Mouse (Mus musculus): Measurements from ENCODE around the gene Myo18b. TPM values are rescaled to one million over a fixed set of nuclear protein-coding genes. Genes with fewer than 3 reads are reported as not detected.

The Myo18b gene
- polyA plus RNA-seq, 1 experiment from 2014 or later, result 17.1 TPM

- Histone ChIP-seq H3K27me3 (replicated peaks) (peaks cover 5% of the 10 kb centered on the region; the same call in 1 of the 2 replicates), H3K4me1 (no peaks in the 10 kb centered on the region), H3K27ac (replicated peaks) (no peak overlapping the region), H3K4me3 (no peak overlapping the region), H3K4me2 (no peak overlapping the region), H3K36me3 (peaks cover 70% of the 10 kb centered on the region), H3K9me3 (0 out of 2 replicates have a peak, but pooled peaks cover 4% of the 10 kb centered on the region), H3K9ac (no peak overlapping the region)
- no peak for ATAC-seq (ENCODE audit: extremely low read depth, insufficient number of reproducible peaks, low FRiP score, low TSS enrichment)
- 88% methylated on average over 11 of the region's 11 CpGs for WGBS
These were observed 151.6 kb downstream of the Myo18b start for GRCm38 (mm10) chr5:112744571-112744970.

- Histone ChIP-seq H3K9ac (no peak overlapping the region), H3K9me3 (0 out of 2 replicates have a peak, but pooled peaks cover 4% of the 10 kb centered on the region), H3K4me3 (no peak overlapping the region), H3K4me2 (no peak overlapping the region), H3K27ac (replicated peaks) (no peak overlapping the region), H3K27me3 (replicated peaks) (peaks cover 5% of the 10 kb centered on the region; the same call in 1 of the 2 replicates), H3K4me1 (no peaks in the 10 kb centered on the region), H3K36me3 (peaks cover 73% of the 10 kb centered on the region)
- 69% methylated on average over 9 of the region's 9 CpGs for WGBS
- peak; percentile 33; the same call in 1 of the 2 replicates for ATAC-seq (ENCODE audit: extremely low read depth, insufficient number of reproducible peaks, low FRiP score, low TSS enrichment)
These were observed 153.0 kb downstream of the Myo18b start for GRCm38 (mm10) chr5:112743121-112743520.

GRCm38 (mm10) chr5:112740651-112741050 lies 155.5 kb downstream of the Myo18b start:
- Histone ChIP-seq H3K9ac (no peak overlapping the region), H3K36me3 (peaks cover 70% of the 10 kb centered on the region), H3K4me1 (no peaks in the 10 kb centered on the region), H3K4me3 (no peak overlapping the region), H3K27me3 (replicated peaks) (no peaks in the 10 kb centered on the region), H3K27ac (replicated peaks) (no peak overlapping the region), H3K4me2 (no peak overlapping the region), H3K9me3 (no peaks in the 10 kb centered on the region)
- WGBS, result 81% methylated on average over 12 of the region's 12 CpGs
- no peak for ATAC-seq (ENCODE audit: extremely low read depth, insufficient number of reproducible peaks, low FRiP score, low TSS enrichment)

- Histone ChIP-seq H3K4me2 (no peak overlapping the region), H3K27ac (replicated peaks) (no peak overlapping the region), H3K4me3 (no peak overlapping the region), H3K36me3 (peaks cover 63% of the 10 kb centered on the region), H3K27me3 (replicated peaks) (no peaks in the 10 kb centered on the region), H3K9ac (no peak overlapping the region), H3K4me1 (no peaks in the 10 kb centered on the region), H3K9me3 (peaks cover 4% of the 10 kb centered on the region; the same call in 1 of the 2 replicates)
- 68% methylated on average over 5 of the region's 5 CpGs for WGBS
- no peak for ATAC-seq (ENCODE audit: extremely low read depth, insufficient number of reproducible peaks, low FRiP score, low TSS enrichment)
These were observed 161.1 kb downstream of the Myo18b start for GRCm38 (mm10) chr5:112735040-112735439.

GRCm38 (mm10) chr5:112730604-112731003 lies 165.6 kb downstream of the Myo18b start:
- 28% methylated on average over 10 of the region's 10 CpGs for WGBS
- H3K36me3 ChIP-seq, result peaks cover 62% of the 10 kb centered on the region
- 0 out of 2 replicates have a peak, but pooled peaks cover 2% of the 10 kb centered on the region for H3K4me1 ChIP-seq

GRCm38 (mm10) chr5:112728432-112728831 lies 167.7 kb downstream of the Myo18b start:
- WGBS, result 81% methylated on average over 6 of the region's 6 CpGs
- H3K27ac ChIP-seq (replicated peaks), result no peak overlapping the region
- no peak overlapping the region for H3K9ac ChIP-seq
- H3K4me1 ChIP-seq, result 0 out of 2 replicates have a peak, but pooled peaks cover 2% of the 10 kb centered on the region
- no peak overlapping the region for H3K4me3 ChIP-seq
- H3K4me2 ChIP-seq, result no peak overlapping the region
- H3K36me3 ChIP-seq, result peaks cover 49% of the 10 kb centered on the region
- no peak for ATAC-seq (ENCODE audit: extremely low read depth, insufficient number of reproducible peaks, low FRiP score, low TSS enrichment)
- H3K9me3 ChIP-seq, result peaks cover 4% of the 10 kb centered on the region; the same call in 1 of the 2 replicates
- no peaks in the 10 kb centered on the region for H3K27me3 ChIP-seq (replicated peaks)

More at GRCm38 (mm10) chr5:112730604-112731003, 165.6 kb downstream of the Myo18b start:
- no peak overlapping the region for H3K27ac ChIP-seq (replicated peaks)
- H3K9ac ChIP-seq, result no peak overlapping the region
- no peak overlapping the region for H3K4me3 ChIP-seq
- no peak for ATAC-seq (ENCODE audit: extremely low read depth, insufficient number of reproducible peaks, low FRiP score, low TSS enrichment)
- no peaks in the 10 kb centered on the region for H3K27me3 ChIP-seq (replicated peaks)
- peaks cover 4% of the 10 kb centered on the region; the same call in 1 of the 2 replicates for H3K9me3 ChIP-seq
- H3K4me2 ChIP-seq, result no peak overlapping the region

- H3K36me3 ChIP-seq, result peaks cover 81% of the 10 kb centered on the region
These were observed 177.4 kb downstream of the Myo18b start for GRCm38 (mm10) chr5:112718655-112719306.

GRCm38 (mm10) chr5:112714679-112715446 lies 181.3 kb downstream of the Myo18b start:
- ATAC-seq (ENCODE audit: extremely low read depth, insufficient number of reproducible peaks, low FRiP score, low TSS enrichment), result no peak
- peaks cover 16% of the 10 kb centered on the region for H3K4me1 ChIP-seq
- H3K27ac ChIP-seq (replicated peaks), result no peak overlapping the region
- 0 out of 2 replicates have a peak, but pooled peaks cover 3% of the 10 kb centered on the region for H3K9me3 ChIP-seq
- H3K36me3 ChIP-seq, result peaks cover 73% of the 10 kb centered on the region
- H3K9ac ChIP-seq, result no peak overlapping the region
- no peak overlapping the region for H3K4me2 ChIP-seq
- H3K27me3 ChIP-seq (replicated peaks), result no peaks in the 10 kb centered on the region
- 57% methylated on average over 8 of the region's 8 CpGs for WGBS
- H3K4me3 ChIP-seq, result no peak overlapping the region

More at GRCm38 (mm10) chr5:112718655-112719306, 177.4 kb downstream of the Myo18b start:
- Histone ChIP-seq H3K9ac (no peak overlapping the region), H3K4me3 (no peak overlapping the region), H3K4me1 (peaks cover 4% of the 10 kb centered on the region; the same call in 1 of the 2 replicates), H3K9me3 (no peaks in the 10 kb centered on the region), H3K27ac (replicated peaks) (no peak overlapping the region), H3K4me2 (no peak overlapping the region), H3K27me3 (replicated peaks) (no peaks in the 10 kb centered on the region)
- WGBS, result 43% methylated on average over 12 of the region's 12 CpGs
- no peak for ATAC-seq (ENCODE audit: extremely low read depth, insufficient number of reproducible peaks, low FRiP score, low TSS enrichment)

- H3K9ac ChIP-seq, result no peak overlapping the region
- H3K27ac ChIP-seq (replicated peaks), result no peak overlapping the region
- peaks cover 12% of the 10 kb centered on the region for H3K4me1 ChIP-seq
- no peak overlapping the region for H3K4me2 ChIP-seq
- ATAC-seq (ENCODE audit: extremely low read depth, insufficient number of reproducible peaks, low FRiP score, low TSS enrichment), result no peak
- 0 out of 2 replicates have a peak, but pooled peaks cover 6% of the 10 kb centered on the region for H3K9me3 ChIP-seq
- peaks cover 4% of the 10 kb centered on the region; the same call in 1 of the 2 replicates for H3K27me3 ChIP-seq (replicated peaks)
- H3K4me3 ChIP-seq, result no peak overlapping the region
- peaks cover 62% of the 10 kb centered on the region for H3K36me3 ChIP-seq
These were observed 186.3 kb downstream of the Myo18b start for GRCm38 (mm10) chr5:112709831-112710230.

- Histone ChIP-seq H3K9me3 (0 out of 2 replicates have a peak, but pooled peaks cover 4% of the 10 kb centered on the region), H3K4me2 (no peak overlapping the region), H3K4me3 (no peak overlapping the region), H3K4me1 (peaks cover 10% of the 10 kb centered on the region), H3K9ac (no peak overlapping the region), H3K27ac (replicated peaks) (no peak overlapping the region), H3K36me3 (peaks cover 57% of the 10 kb centered on the region), H3K27me3 (replicated peaks) (peaks cover 5% of the 10 kb centered on the region; the same call in 1 of the 2 replicates)
- no peak for ATAC-seq (ENCODE audit: extremely low read depth, insufficient number of reproducible peaks, low FRiP score, low TSS enrichment)
These were observed 187.7 kb downstream of the Myo18b start for GRCm38 (mm10) chr5:112708441-112708840.

- Histone ChIP-seq H3K9me3 (0 out of 2 replicates have a peak, but pooled peaks cover 3% of the 10 kb centered on the region), H3K27ac (replicated peaks) (no peak overlapping the region), H3K27me3 (replicated peaks) (peaks cover 5% of the 10 kb centered on the region; the same call in 1 of the 2 replicates), H3K4me3 (no peak overlapping the region), H3K4me2 (no peak overlapping the region), H3K36me3 (peaks cover 66% of the 10 kb centered on the region), H3K9ac (no peak overlapping the region), H3K4me1 (0 out of 2 replicates have a peak, but pooled peaks cover under 1% of the 10 kb centered on the region)
- no peak for ATAC-seq (ENCODE audit: extremely low read depth, insufficient number of reproducible peaks, low FRiP score, low TSS enrichment)
- 82% methylated on average over 2 of the region's 2 CpGs for WGBS
These were observed 188.7 kb downstream of the Myo18b start for GRCm38 (mm10) chr5:112707478-112707877.

All from heart, embryonic 13.5 days (tissue).